ENCODE assay signal across 17 mouse cellular contexts in the genomic region with DNA sequence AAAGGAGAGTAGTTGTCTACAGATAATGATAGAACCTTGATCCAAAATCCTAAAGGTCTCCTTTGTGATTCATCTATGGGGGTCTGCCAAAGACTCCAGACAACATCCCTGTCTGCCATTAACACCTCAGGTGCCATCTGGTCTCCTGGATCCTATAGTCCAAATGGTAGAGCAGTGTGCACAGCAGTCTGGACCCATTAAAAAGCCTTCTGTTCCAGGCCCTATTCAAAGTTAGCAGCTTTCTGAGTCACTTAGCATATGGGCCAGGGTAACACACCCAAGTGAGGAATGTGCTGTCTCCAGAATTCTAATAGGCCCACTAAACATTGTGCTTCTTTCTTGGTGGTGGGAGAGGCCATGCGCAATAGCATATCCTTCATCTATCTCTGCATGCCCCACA. TPM values are rescaled to one million over a fixed set of nuclear protein-coding genes. Genes with fewer than 3 reads are reported as not detected.
"Had no signal": no experiment of that assay in that cellular context is flagged by ENCODE, and none has a peak within 500 bp of the region (broad histone marks: within the 10 kb centered on the region; RNA-seq: fewer than 3 reads in every experiment).

No protein-coding gene starts in this region.

- H3K4me3 ChIP-seq: kidney, embryonic 15.5 days; limb, embryonic 12.5 days; liver, embryonic 13.5 days; lung, embryonic 15.5 days; megakaryocyte, embryonic 14.5 days; midbrain, embryonic 15.5 days had no signal

- H3K9ac ChIP-seq: kidney, embryonic 15.5 days; limb, embryonic 12.5 days; liver, embryonic 13.5 days; liver, postnatal 0 days; lung, embryonic 15.5 days; midbrain, embryonic 15.5 days had no signal

- H3K9me3 ChIP-seq: kidney, embryonic 15.5 days; limb, embryonic 12.5 days; liver, embryonic 13.5 days; lung, embryonic 15.5 days; megakaryocyte, embryonic 14.5 days; midbrain, embryonic 15.5 days had no signal

- H3K27me3 ChIP-seq: kidney, embryonic 15.5 days; limb, embryonic 12.5 days; liver, embryonic 13.5 days; lung, embryonic 15.5 days; megakaryocyte, embryonic 14.5 days; midbrain, embryonic 15.5 days had no signal

- ATAC-seq: liver, postnatal 0 days; midbrain, embryonic 15.5 days had no signal

- DNase-seq: kidney, postnatal 25 days; liver; liver, embryonic 13.5 days; liver, postnatal 0 days; lung, postnatal 14 days; right cerebral cortex, adult 18-20 months; right cerebral cortex, postnatal 25 days; thymus, adult 18-20 months; thymus, postnatal 14 days had no signal

- H3K27ac ChIP-seq: kidney, embryonic 15.5 days; limb, embryonic 12.5 days; liver, embryonic 13.5 days; lung, embryonic 15.5 days; macrophage; midbrain, embryonic 15.5 days; stomach, postnatal 0 days had no signal

- H3K4me2 ChIP-seq: kidney, embryonic 15.5 days; limb, embryonic 12.5 days; liver, embryonic 13.5 days; lung, embryonic 15.5 days; midbrain, embryonic 11.5 days; midbrain, embryonic 15.5 days had no signal

RNA-seq across cellular contexts. Expression of gene Aifm3, which starts 32.5 kb away (rescaled TPM):
- polyA plus RNA-seq: macrophage had no signal
